Mouse (Mus musculus): ENCODE data around the gene Lingo2.

DNA sequence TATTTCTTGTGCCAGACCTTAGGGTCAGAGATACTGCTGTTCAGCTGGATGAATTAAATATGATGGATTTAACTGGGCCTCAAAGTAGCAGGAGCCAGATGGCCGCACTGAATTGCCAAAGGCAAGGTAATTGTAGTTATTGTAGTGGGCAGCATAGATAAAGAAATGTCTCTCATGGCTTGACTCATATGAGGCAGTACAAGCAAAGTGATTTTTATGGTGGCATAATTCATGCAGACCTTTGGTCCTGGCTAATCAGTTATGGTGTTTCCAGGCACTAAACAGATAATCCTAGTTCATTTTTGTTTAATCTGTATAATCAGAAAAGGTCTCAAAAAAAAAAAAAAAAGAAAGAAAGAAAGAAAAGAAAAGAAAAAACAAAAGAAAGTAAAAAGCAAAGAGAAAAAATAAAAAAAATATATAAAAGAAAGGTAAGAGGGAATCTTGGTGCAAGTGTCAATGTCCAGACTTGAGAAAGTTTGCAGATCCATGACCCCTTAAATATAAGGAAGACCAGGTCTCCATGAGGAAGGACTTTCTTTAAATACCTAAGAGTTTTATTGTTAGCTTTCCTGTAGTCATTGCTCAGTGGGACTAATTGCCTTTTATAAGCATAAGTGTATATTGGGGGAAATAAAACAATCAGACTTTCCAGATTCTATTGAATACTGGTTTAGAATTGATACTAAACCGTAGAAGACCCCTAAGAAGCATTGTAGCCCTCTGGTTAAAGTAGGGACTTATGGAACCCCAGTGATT is 959.4 kb downstream of the Lingo2 start:
- no peak for TF ChIP-seq POLR2A (IDR thresholded peaks at IDR 0.05; ENCODE audit: extremely low read depth, insufficient read depth, low read length)
- TF ChIP-seq CTCF (IDR thresholded peaks at IDR 0.05; ENCODE audit: low read depth, low read length): no peak

All from liver, adult 2 months (tissue).